ENCODE assay signal across 17 mouse cellular contexts in the genomic region with DNA sequence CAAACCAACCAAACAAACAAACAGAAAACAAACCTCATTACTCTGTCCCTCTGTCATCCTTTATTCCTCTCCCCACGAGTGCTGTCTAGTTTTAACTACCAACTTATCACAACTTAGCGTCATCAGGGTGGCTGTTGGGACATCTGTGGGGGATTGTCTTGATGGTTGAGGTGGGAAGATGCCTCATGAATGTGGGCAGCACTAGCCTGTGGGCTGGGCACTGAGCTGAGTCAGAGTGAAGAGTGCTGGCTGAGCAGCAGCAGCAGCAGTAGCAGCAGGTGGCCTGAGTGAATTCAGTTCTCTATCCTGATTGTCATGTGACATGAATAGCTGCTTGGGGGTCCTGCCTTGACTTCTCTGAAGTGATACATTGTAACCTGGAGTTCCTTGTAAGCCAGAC. TPM values are rescaled to one million over a fixed set of nuclear protein-coding genes. Genes with fewer than 3 reads are reported as not detected.
"Had no signal": no experiment of that assay in that cellular context is flagged by ENCODE, and none has a peak within 500 bp of the region (broad histone marks: within the 10 kb centered on the region; RNA-seq: fewer than 3 reads in every experiment).

No protein-coding gene starts in this region.

- H3K4me3 ChIP-seq: neural tube, embryonic 12.5 days; neural tube, embryonic 13.5 days; neural tube, embryonic 15.5 days; stomach, embryonic 15.5 days had no signal

- H3K4me2 ChIP-seq: neural tube, embryonic 12.5 days; neural tube, embryonic 13.5 days; neural tube, embryonic 15.5 days; stomach, embryonic 15.5 days had no signal

- H3K9me3 ChIP-seq: neural tube, embryonic 12.5 days; neural tube, embryonic 13.5 days; neural tube, embryonic 15.5 days; stomach, embryonic 15.5 days had no signal

- DNase-seq: retina, postnatal 1 day; right cerebral cortex, postnatal 14 days; right cerebral cortex, postnatal 25 days; right cerebral cortex, postnatal 4 days; spleen, adult 18-20 months; thymus, adult 18-20 months; thymus, adult 2 months; thymus, postnatal 14 days; thymus, postnatal 25 days; thymus, postnatal 36 days; thymus, postnatal 4 days had no signal

- H3K9ac ChIP-seq: neural tube, embryonic 12.5 days; neural tube, embryonic 13.5 days; neural tube, embryonic 15.5 days; stomach, embryonic 15.5 days had no signal

- H3K27me3 ChIP-seq: neural tube, embryonic 12.5 days; neural tube, embryonic 13.5 days; neural tube, embryonic 15.5 days; stomach, embryonic 15.5 days had no signal

- H3K27ac ChIP-seq: neural tube, embryonic 12.5 days; neural tube, embryonic 13.5 days; neural tube, embryonic 15.5 days; stomach, embryonic 15.5 days; stomach, postnatal 0 days had no signal

- H3K36me3 ChIP-seq: neural tube, embryonic 12.5 days; neural tube, embryonic 13.5 days; neural tube, embryonic 15.5 days had no signal

RNA-seq across cellular contexts. Expression of a gene that starts 5.7 kb away (rescaled TPM):
- total RNA-seq: neutrophil, adult 5-6 weeks had no signal

RNA-seq across cellular contexts. Expression of a gene that starts 7.3 kb away (rescaled TPM):
- total RNA-seq: neutrophil, adult 5-6 weeks had no signal
